Mouse (Mus musculus) liver, embryonic 14.5 days (tissue): ENCODE measurements around the gene Gga1.

ENCODE experiments used
- CTCF ChIP-seq: IDR thresholded peaks from 2 replicates; pipeline ENCODE4 v1.5.1; 2016; ENCODE audit warnings: antibody characterized with exemption, low read depth, control low read depth
- EP300 ChIP-seq: IDR thresholded peaks from 2 replicates; pipeline ENCODE4 v1.6.1; 2016; ENCODE audit warnings: antibody characterized with exemption, low read depth

- no peak for TF ChIP-seq CTCF
- no peak for TF ChIP-seq EP300
Observed at GRCm38 (mm10) chr15:78839744-78840143, 37.2 kb upstream of the Gga1 start.
